27 mouse cellular contexts compared by ENCODE assay signal in the genomic region with DNA sequence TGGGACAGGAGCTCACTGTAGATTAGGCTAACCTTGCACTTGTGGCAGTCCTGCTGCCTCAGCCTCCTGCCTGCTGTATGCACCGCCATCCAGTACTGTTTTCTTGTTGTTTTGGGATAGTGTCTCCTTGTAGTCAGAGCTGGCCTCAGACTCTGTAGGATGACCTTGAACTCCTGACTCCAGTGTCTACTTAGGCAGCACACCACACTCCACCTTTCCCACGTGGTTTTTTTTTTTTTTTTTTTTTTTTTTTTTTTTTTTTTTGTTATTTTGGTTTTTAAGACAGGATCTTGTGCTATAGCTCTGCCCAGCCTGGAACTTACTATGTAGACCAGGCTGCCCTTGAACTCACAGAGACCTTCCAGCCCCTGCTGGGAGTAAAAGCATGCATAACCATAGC. TPM values are rescaled to one million over a fixed set of nuclear protein-coding genes. Genes with fewer than 3 reads are reported as not detected.
"Had no signal": no experiment of that assay in that cellular context is flagged by ENCODE, and none has a peak within 500 bp of the region (broad histone marks: within the 10 kb centered on the region; RNA-seq: fewer than 3 reads in every experiment).

No protein-coding gene starts in this region.

- H3K36me3 ChIP-seq: limb, embryonic 10.5 days; limb, embryonic 12.5 days had no signal

- DNase-seq: gastrocnemius, postnatal 14 days; gastrocnemius, postnatal 36 days; heart, adult 11 months; heart, adult 2 months; heart, postnatal 14 days; heart, postnatal 36 days; kidney, adult 11 months; kidney, adult 2 months; kidney, adult 9 months; kidney, postnatal 14 days; kidney, postnatal 36 days; layer of hippocampus, adult 9-11 months; layer of hippocampus, postnatal 36 days; liver; liver, embryonic 13.5 days had no signal

- H3K27me3 ChIP-seq: heart, embryonic 13.5 days; heart, embryonic 15.5 days; hindbrain, embryonic 15.5 days; kidney, embryonic 15.5 days; limb, embryonic 12.5 days; liver, embryonic 13.5 days had no signal

- H3K27ac ChIP-seq: heart, adult 2 months; heart, embryonic 13.5 days; heart, embryonic 15.5 days; hindbrain, embryonic 13.5 days; hindbrain, embryonic 15.5 days; hindbrain, postnatal 0 days; kidney, embryonic 15.5 days; kidney, postnatal 0 days; limb, embryonic 10.5 days; limb, embryonic 12.5 days; liver, embryonic 13.5 days had no signal

- H3K9ac ChIP-seq: heart, embryonic 13.5 days; heart, embryonic 15.5 days; hindbrain, embryonic 13.5 days; hindbrain, embryonic 15.5 days; kidney, embryonic 15.5 days; limb, embryonic 12.5 days; liver, embryonic 13.5 days had no signal

- H3K9me3 ChIP-seq: heart, embryonic 13.5 days; heart, embryonic 15.5 days; hindbrain, embryonic 13.5 days; hindbrain, embryonic 15.5 days; kidney, embryonic 15.5 days; limb, embryonic 10.5 days; limb, embryonic 12.5 days; liver, embryonic 13.5 days had no signal

- H3K4me3 ChIP-seq: heart, adult 2 months; heart, embryonic 13.5 days; heart, embryonic 15.5 days; hindbrain, embryonic 13.5 days; hindbrain, embryonic 15.5 days; kidney, embryonic 15.5 days; limb, embryonic 10.5 days; limb, embryonic 12.5 days; liver, embryonic 13.5 days had no signal

- H3K4me2 ChIP-seq: heart, embryonic 11.5 days; heart, embryonic 13.5 days; heart, embryonic 15.5 days; hindbrain, embryonic 13.5 days; hindbrain, embryonic 15.5 days; kidney, embryonic 15.5 days; limb, embryonic 12.5 days; liver, embryonic 11.5 days; liver, embryonic 13.5 days had no signal

RNA-seq across cellular contexts. Expression of gene S1pr5, which starts 39.6 kb away (rescaled TPM):
- polyA plus RNA-seq: kidney, embryonic 15.5 days; kidney, postnatal 0 days; large intestine, adult 2 months; liver, embryonic 11.5 days had no signal
